Mouse (Mus musculus) cerebellum, adult 2 months (tissue): ENCODE measurements at regions not wholly inside any gene's neighbourhood (a gene's known extent, or its start where the extent isn't known, plus 50 kb on each side); places are given as distances from the start of the nearest gene placed in this dataset.

Experiments used
- DNase-seq, 2 experiments: peaks; one replicate each; pipeline ENCODE4 v3.0.0; 2021
- H3K27ac ChIP-seq: fragments of 200-500 bp; 2 replicates; pipeline ENCODE4 v1.5.1; 2012; ENCODE audit warnings: low read length, control low read depth, inconsistent platforms; ENCODE audit not compliant: insufficient read depth
- H3K27me3 ChIP-seq: fragments of 200-500 bp; 2 replicates; pipeline ENCODE4 v1.6.1; 2012; ENCODE audit warnings: inconsistent platforms, mild to moderate bottlenecking, low read length, moderate library complexity; ENCODE audit not compliant: control insufficient read depth, insufficient read depth
- H3K4me1 ChIP-seq: fragments of 200-500 bp; 2 replicates; pipeline ENCODE4 v1.6.1; 2011; ENCODE audit warnings: low read length; ENCODE audit not compliant: control insufficient read depth, insufficient read depth
- H3K4me3 ChIP-seq: fragments of 200-500 bp; replicated peaks from 2 replicates; pipeline ENCODE3; 2011; ENCODE audit warnings: mild to moderate bottlenecking, low read depth, low read length, control low read depth; ENCODE audit not compliant: insufficient read depth
- CTCF ChIP-seq: fragments of 200-500 bp; IDR thresholded peaks from 2 replicates; pipeline ENCODE4 v1.5.1; 2011; ENCODE audit warnings: low read depth, mild to moderate bottlenecking, control low read depth, low read length, moderate library complexity, borderline replicate concordance; ENCODE audit not compliant: insufficient read depth
- POLR2A ChIP-seq: fragments of 200-500 bp; IDR thresholded peaks from 2 replicates; pipeline ENCODE4 v1.6.1; 2011; ENCODE audit warnings: low read length, control low read depth, borderline replicate concordance; ENCODE audit not compliant: insufficient read depth
- WGBS: fragments of 180-500 bp; shearing (Covaris S2); methylation state at CpG from one replicate; pipeline ENCODE4 v1.1.7; 2018; 5-methylcytosine and 5-hydroxymethylcytosine counted together

GRCm38 (mm10) chr3:66802538-66802937, 178.7 kb upstream of the Rsrc1 start:
- Histone ChIP-seq H3K4me3 (no peak overlapping the region), H3K27ac (no peak overlapping the region), H3K4me1 (no peaks in the 10 kb centered on the region), H3K27me3 (no peaks in the 10 kb centered on the region)
- no peak for DNase-seq
- TF ChIP-seq CTCF, result no peak
- TF ChIP-seq POLR2A, result no peak
- 85% methylated on average over 5 of the region's 5 CpGs for WGBS

GRCm38 (mm10) chr3:66806176-66806575, 175.0 kb upstream of the Rsrc1 start:
- no peak for DNase-seq
- no peak overlapping the region for H3K27ac ChIP-seq
- no peaks in the 10 kb centered on the region for H3K27me3 ChIP-seq
- TF ChIP-seq POLR2A (no peak), CTCF (no peak)
- WGBS, result 63% methylated on average over 1 of the region's 1 CpGs
- H3K4me1 ChIP-seq, result no peaks in the 10 kb centered on the region
- H3K4me3 ChIP-seq, result no peak overlapping the region

- no peaks in the 10 kb centered on the region for H3K27me3 ChIP-seq
- no peak overlapping the region for H3K27ac ChIP-seq
- 69% methylated on average over 5 of the region's 5 CpGs for WGBS
- no peak overlapping the region for H3K4me3 ChIP-seq
- TF ChIP-seq POLR2A (no peak), CTCF (no peak)
- H3K4me1 ChIP-seq, result no peaks in the 10 kb centered on the region
- DNase-seq, result no peak
Observed at GRCm38 (mm10) chr3:66812686-66813445, 168.3 kb upstream of the Rsrc1 start.

GRCm38 (mm10) chr3:66825761-66826160, 155.4 kb upstream of the Rsrc1 start:
- 29% methylated on average over 3 of the region's 3 CpGs for WGBS
- Histone ChIP-seq H3K27ac (no peak overlapping the region), H3K4me1 (no peaks in the 10 kb centered on the region), H3K27me3 (no peaks in the 10 kb centered on the region; the same call in 1 of the 2 replicates), H3K4me3 (no peak overlapping the region)
- TF ChIP-seq CTCF, result no peak
- TF ChIP-seq POLR2A, result no peak
- DNase-seq, result no peak
